Mouse (Mus musculus) kidney, adult 2 months (tissue): ENCODE measurements around the gene Ak1.

Experiments used
- CTCF ChIP-seq: fragments of 200-500 bp; conservative IDR thresholded peaks from 2 replicates; pipeline ENCODE4 v1.5.1; 2011; ENCODE audit warnings: low read depth, mild to moderate bottlenecking, control low read depth, low read length, moderate library complexity, mixed read lengths; ENCODE audit not compliant: insufficient read depth, insufficient read length
- POLR2A ChIP-seq: fragments of 200-500 bp; IDR thresholded peaks from one replicate; pipeline ENCODE4 v1.6.1; 2011; ENCODE audit warnings: low read depth, low read length, control low read depth

GRCm38 (mm10) chr2:32574497-32574896, 47.1 kb upstream of the Ak1 start, which contains the start of gene Pip5kl1:
- TF ChIP-seq POLR2A (no peak), CTCF (no peak)
